Mouse (Mus musculus) lung, postnatal 0 days (tissue): ENCODE measurements around the gene Rbak.

Experiments
- CTCF ChIP-seq: IDR thresholded peaks from 2 replicates; pipeline ENCODE4 v1.5.1; 2016; ENCODE audit warnings: antibody characterized with exemption, mild to moderate bottlenecking
- EP300 ChIP-seq: IDR thresholded peaks from 2 replicates; pipeline ENCODE4 v1.6.1; 2016; ENCODE audit warnings: antibody characterized with exemption, mild to moderate bottlenecking, control low read depth

DNA sequence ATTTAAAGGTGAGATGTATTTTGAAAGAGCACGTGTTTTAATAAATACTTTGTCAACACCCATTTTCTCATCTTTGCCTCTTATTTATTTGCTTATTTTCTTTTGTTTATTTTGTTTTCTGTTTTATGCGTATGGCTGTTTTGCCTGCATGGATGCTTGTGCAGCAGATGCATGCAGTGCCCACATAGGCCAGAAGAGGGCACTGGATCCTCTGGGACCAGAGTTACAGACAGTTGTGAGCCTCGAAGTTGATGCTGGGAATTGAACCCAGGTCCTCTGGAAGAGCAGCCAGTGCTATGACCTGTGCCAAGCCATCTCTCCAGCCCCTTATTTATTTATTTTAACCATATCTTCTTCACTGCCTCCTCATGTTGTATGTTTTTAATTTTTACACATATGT, 24.4 kb upstream of the Rbak start:
- TF ChIP-seq CTCF (peak; percentile 31; the same call in 1 of the 2 replicates), EP300 (no peak)
